Mouse (Mus musculus) layer of hippocampus, postnatal 25 days (tissue): ENCODE data around the gene Bnc2. TPM values are rescaled to one million over a fixed set of nuclear protein-coding genes. Genes with fewer than 3 reads are reported as not detected.
A peak's percentile ranks its signal among the peaks of the same experiment; 100 is the strongest.

ENCODE experiments used
- DNase-seq, 2 experiments: peaks; one replicate each; pipeline ENCODE4 v3.0.0; 2022; ENCODE audit warnings: mixed read lengths in 2 of 2, low spot score in 1 of 2; ENCODE audit errors: extremely low spot score in 1 of 2
- total RNA-seq, 2 experiments: library from RNA; stranded (reverse); gene quantifications; 2 replicates each; pipeline ENCODE4 v1.2.3; 2021

Bnc2 gene
- total RNA-seq, 2 experiments from 2014 or later: 0.62 to 1.1 TPM

GRCm38 (mm10) chr4:84634751-84635150, 40.3 kb downstream of the Bnc2 start:
- no peak for DNase-seq

- no peak for DNase-seq
Observed at GRCm38 (mm10) chr4:84633991-84634390, 41.1 kb downstream of the Bnc2 start.

GRCm38 (mm10) chr4:84632832-84633789, 42.0 kb downstream of the Bnc2 start:
- DNase-seq: no peak

GRCm38 (mm10) chr4:84627616-84628015, 47.5 kb downstream of the Bnc2 start:
- DNase-seq: no peak

- DNase-seq: no peak
Observed at GRCm38 (mm10) chr4:84623312-84623711, 51.8 kb downstream of the Bnc2 start.

GRCm38 (mm10) chr4:84621785-84622184, 53.3 kb downstream of the Bnc2 start:
- DNase-seq: no peak

GRCm38 (mm10) chr4:84609861-84610260, 65.2 kb downstream of the Bnc2 start:
- DNase-seq: no peak

- DNase-seq: no peak
Observed at GRCm38 (mm10) chr4:84604461-84604860, 70.6 kb downstream of the Bnc2 start.

- DNase-seq: no peak
Observed at GRCm38 (mm10) chr4:84580260-84580952, 94.7 kb downstream of the Bnc2 start.

GRCm38 (mm10) chr4:84578296-84578695, 96.8 kb downstream of the Bnc2 start:
- no peak for DNase-seq

GRCm38 (mm10) chr4:84566123-84566522, 109.0 kb downstream of the Bnc2 start:
- DNase-seq: no peak

- peak; percentile 11 to 22 for DNase-seq
Observed at GRCm38 (mm10) chr4:84545204-84545871, 129.7 kb downstream of the Bnc2 start.

GRCm38 (mm10) chr4:84544646-84545045, 130.4 kb downstream of the Bnc2 start:
- DNase-seq: no peak

GRCm38 (mm10) chr4:84540531-84540930, 134.5 kb downstream of the Bnc2 start:
- DNase-seq: no peak

- DNase-seq: no peak
Observed at GRCm38 (mm10) chr4:84539396-84539795, 135.7 kb downstream of the Bnc2 start.

GRCm38 (mm10) chr4:84528886-84529789, 145.9 kb downstream of the Bnc2 start:
- DNase-seq: no peak

- DNase-seq: no peak
Observed at GRCm38 (mm10) chr4:84528358-84528757, 146.7 kb downstream of the Bnc2 start.

- DNase-seq: no peak
Observed at GRCm38 (mm10) chr4:84527066-84527933, 147.8 kb downstream of the Bnc2 start.

- no peak for DNase-seq
Observed at GRCm38 (mm10) chr4:84523651-84524221, 151.3 kb downstream of the Bnc2 start.
